Mouse (Mus musculus): Measurements from ENCODE around the gene Spin2c. TPM values are rescaled to one million over a fixed set of nuclear protein-coding genes. Genes with fewer than 3 reads are reported as not detected.

Spin2c gene
- total RNA-seq (2021) = under 1 TPM in 1 of 2 experiments, not detected in 1; 0.48 TPM
- polyA plus RNA-seq (2012; rRNA removed) = 0.47 TPM in 1 of 2 replicates, not detected in the other
- long read RNA-seq, partial matches to known transcripts = 0 of 1 reads
- long read RNA-seq, other reads (novel, unspliced or antisense) = 0 of 1 reads

DNA sequence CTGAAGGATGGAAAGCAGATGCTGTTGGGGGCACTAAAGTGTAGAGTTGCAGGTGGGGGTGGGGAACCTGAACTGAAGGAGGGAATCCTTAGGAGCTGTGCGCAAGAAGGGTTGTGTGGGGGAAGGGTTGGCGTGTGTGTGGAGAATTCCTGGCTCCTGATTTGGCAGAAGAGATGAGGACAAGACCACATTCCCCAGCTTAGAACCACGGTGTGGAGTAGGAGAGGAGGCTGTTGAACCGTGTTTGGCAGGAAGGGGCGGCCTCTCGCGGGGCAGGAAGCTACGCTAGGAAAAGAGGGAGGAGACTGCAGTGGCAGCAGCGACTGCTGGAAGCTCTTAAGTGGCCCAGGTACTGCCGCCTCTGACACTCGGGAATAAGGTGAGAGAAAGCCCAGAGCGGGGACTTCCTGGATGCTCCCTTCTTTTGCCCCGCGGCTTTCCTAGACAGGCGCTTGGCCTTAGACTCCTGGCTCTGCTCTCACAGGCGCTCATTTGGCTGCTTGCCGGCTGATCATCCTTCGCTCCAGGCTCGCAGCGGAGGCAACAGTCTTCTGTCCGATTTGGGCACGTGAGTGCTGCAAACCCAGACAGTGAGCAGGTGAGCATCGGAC lies at the start of gene Spin2c:
Gene Spin2c, plus strand, starts transcription at position 275 of the 611 bp plus-strand sequence.
- peak; percentile 29 for DNase-seq

DNA sequence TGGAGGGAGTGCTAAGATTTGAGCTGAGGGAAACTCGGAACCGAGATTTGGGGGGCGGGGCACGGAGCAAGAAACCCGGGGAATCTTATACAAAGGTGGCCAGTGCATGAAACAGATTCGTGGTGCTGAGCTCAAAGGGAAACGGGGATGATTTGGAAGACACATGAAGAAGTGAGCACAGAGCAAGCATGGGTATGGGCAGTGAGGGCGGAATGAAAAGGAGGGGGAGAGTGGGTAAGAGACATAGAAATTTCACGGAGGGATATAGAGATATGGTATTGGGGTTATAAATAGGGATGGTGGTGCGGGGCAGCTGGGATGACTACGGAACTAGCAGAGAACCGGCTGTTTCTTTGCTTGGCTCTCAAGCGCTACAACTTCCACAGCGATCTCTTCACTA lies 581 bp downstream of the Spin2c start:
- DNase-seq = no peak

Other genes starting within 250 kb of the Spin2c start
- 10 to 100 TPM in 1 of 2 experiments, 1 to 10 TPM in 1; 5.0 to 11.0 TPM for gene Kctd12b, start 135.8 kb upstream of the Spin2c start, total RNA-seq (2021)
- 0.71 and 0.89 TPM in 2 replicates for gene Kctd12b, start 135.8 kb upstream of the Spin2c start, polyA plus RNA-seq (2012; rRNA removed)
- gene Nbdy, start 108.6 kb upstream of the Spin2c start, total RNA-seq (2021) = 10 to 100 TPM; 58.8 to 59.9 TPM
- 31.9 and 35.9 TPM in 2 replicates for gene Nbdy, start 108.6 kb upstream of the Spin2c start, polyA plus RNA-seq (2012; rRNA removed)
- not detected for gene Samt1, start 180.4 kb downstream of the Spin2c start, total RNA-seq (2021)
- gene Samt1, start 180.4 kb downstream of the Spin2c start, polyA plus RNA-seq (2012; rRNA removed) = not detected in 2 replicates
- not detected for gene 4921511M17Rik, start 201.6 kb downstream of the Spin2c start, total RNA-seq (2021)
- gene 4921511M17Rik, start 201.6 kb downstream of the Spin2c start, polyA plus RNA-seq (2012; rRNA removed) = not detected in 2 replicates
- gene Gm10057, start 222.8 kb downstream of the Spin2c start, total RNA-seq (2021) = not detected
- gene Gm10057, start 222.8 kb downstream of the Spin2c start, polyA plus RNA-seq (2012; rRNA removed) = not detected in 2 replicates